ENCODE assay signal across 9 mouse cellular contexts in genomic region chr17:12751218-12751617, GRCm38 (mm10). TPM values are rescaled to one million over a fixed set of nuclear protein-coding genes. Genes with fewer than 3 reads are reported as not detected.
DNase-seq lines count a peak whose midpoint lies in the region; ATAC-seq and TF ChIP-seq lines count a peak whose summit lies in the region.
"Had no signal": no experiment of that assay in that cellular context is flagged by ENCODE, and none has a peak within 500 bp of the region (broad histone marks: within the 10 kb centered on the region; RNA-seq: fewer than 3 reads in every experiment).

No protein-coding gene starts in this region.

- DNase-seq in hindbrain, embryonic 14.5 days (ENCODE audit: low spot score), result no peak
- no peak for DNase-seq in CH12.LX (ENCODE audit: extremely low read depth)
- DNase-seq in embryonic facial prominence, embryonic 10.5 days (ENCODE audit: low spot score), result peak; percentile 72
- no peak for DNase-seq in left cerebral cortex, adult 2 months (ENCODE audit: extremely low spot score in 1 of 2, low spot score in 2 of 2)
- no peak for DNase-seq in layer of hippocampus, adult 8-10 months (ENCODE audit: low spot score in 2 of 2)
- DNase-seq in frontal cortex, adult 2 months (ENCODE audit: extremely low spot score in 1 of 2, low spot score in 1 of 2), result no peak

- H3K79me2 ChIP-seq in CH12.LX (replicated peaks; ENCODE audit: control insufficient read depth, extremely low read depth, insufficient read depth, poor library complexity, severe bottlenecking), result peaks cover 64% of the 10 kb centered on the region

- no peak for TF ChIP-seq EP300 in CH12.LX (IDR thresholded peaks at IDR 0.05; ENCODE audit: low read length)

- intact Hi-C loops in left cerebral cortex, adult 2 months (cut with DNase I), result no loop called here

- H3K4me3 ChIP-seq in hindbrain, embryonic 14.5 days (replicated peaks; ENCODE audit: low read length), result no peak overlapping the region
- no peak overlapping the region for H3K4me3 ChIP-seq in hindbrain, embryonic 12.5 days
- no peak overlapping the region for H3K4me3 ChIP-seq in CH12.LX (replicated peaks in 1 of 3; ENCODE audit: low read depth in 2 of 3, low read length in 2 of 3, poor library complexity in 1 of 3)
- H3K4me3 ChIP-seq in embryonic facial prominence, embryonic 10.5 days, result peak overlapping the region; percentile 8
- H3K4me3 ChIP-seq in limb, embryonic 12.5 days (replicated peaks), result no peak overlapping the region
- no peak overlapping the region for H3K4me3 ChIP-seq in left cerebral cortex, adult 2 months
- H3K4me3 ChIP-seq: neural tube, embryonic 12.5 days had no signal

- in situ Hi-C loops in CH12.LX (cut with MboI; ENCODE audit: low pct_ligation_motif_present, low pct_unique_long_range_greater_than_20kb, low sequenced_read_pairs), result loop anchor here (25.0 kb wide), 1 partner anchor 589 kb away; no protein-coding TSS in a partner anchor

- dilution Hi-C loops in CH12.LX (cut with MboI; ENCODE audit: extremely low pct_ligation_motif_present, extremely low pct_unique_long_range_greater_than_20kb, low sequenced_read_pairs), result no loop called here

- no peak overlapping the region for H3K9ac ChIP-seq in hindbrain, embryonic 14.5 days
- no peak overlapping the region for H3K9ac ChIP-seq in hindbrain, embryonic 12.5 days
- 0 out of 2 replicates have a peak overlapping the region, but pooled peaks have one; percentile 8 for H3K9ac ChIP-seq in CH12.LX (ENCODE audit: insufficient read depth, low read depth)
- no peak overlapping the region for H3K9ac ChIP-seq in limb, embryonic 12.5 days (replicated peaks)
- H3K9ac ChIP-seq: neural tube, embryonic 12.5 days had no signal

- no peak overlapping the region for H3K4me2 ChIP-seq in hindbrain, embryonic 14.5 days (replicated peaks)
- H3K4me2 ChIP-seq in hindbrain, embryonic 12.5 days (replicated peaks), result no peak overlapping the region
- peak overlapping the region; percentile 39; the same call in 1 of the 2 replicates for H3K4me2 ChIP-seq in CH12.LX (ENCODE audit: insufficient read depth, low read depth, poor library complexity, severe bottlenecking)
- peak overlapping the region; percentile 40 for H3K4me2 ChIP-seq in limb, embryonic 12.5 days
- H3K4me2 ChIP-seq: neural tube, embryonic 12.5 days had no signal

- no peaks in the 10 kb centered on the region; the same call in 1 of the 2 replicates for H3K36me3 ChIP-seq in hindbrain, embryonic 14.5 days (replicated peaks; ENCODE audit: control insufficient read depth, insufficient read depth)
- H3K36me3 ChIP-seq in hindbrain, embryonic 12.5 days, result peaks cover 4% of the 10 kb centered on the region
- peaks cover 12 to 41% of the 10 kb centered on the region in 2 experiments for H3K36me3 ChIP-seq in CH12.LX (replicated peaks in 1 of 2; ENCODE audit: control insufficient read depth in 1 of 2, insufficient read depth in 1 of 2, low read length in 1 of 2)
- H3K36me3 ChIP-seq in embryonic facial prominence, embryonic 10.5 days (replicated peaks), result peaks cover 31% of the 10 kb centered on the region
- peaks cover 39% of the 10 kb centered on the region for H3K36me3 ChIP-seq in limb, embryonic 12.5 days

- H3K27ac ChIP-seq in hindbrain, embryonic 14.5 days, result 0 out of 2 replicates have a peak overlapping the region, but pooled peaks have one; percentile 26
- H3K27ac ChIP-seq in hindbrain, embryonic 12.5 days, result no peak overlapping the region
- H3K27ac ChIP-seq in CH12.LX (ENCODE audit: insufficient read depth, low read depth), result peak overlapping the region; percentile 9
- H3K27ac ChIP-seq in embryonic facial prominence, embryonic 10.5 days (replicated peaks), result peak overlapping the region; percentile 70
- peak overlapping the region; percentile 86 for H3K27ac ChIP-seq in limb, embryonic 12.5 days
- H3K27ac ChIP-seq in left cerebral cortex, adult 2 months, result no peak overlapping the region
- H3K27ac ChIP-seq: neural tube, embryonic 12.5 days had no signal

- no peak for TF ChIP-seq POLR2A in CH12.LX (IDR thresholded peaks at IDR 0.05; ENCODE audit: low read depth, low read length)

- WGBS in hindbrain, embryonic 14.5 days, result 49% methylated on average over 4 of the region's 4 CpGs
- 48% methylated on average over 4 of the region's 4 CpGs for WGBS in hindbrain, embryonic 12.5 days
- 29% methylated on average over 4 of the region's 4 CpGs for WGBS in embryonic facial prominence, embryonic 10.5 days
- whole genome bisulfite sequencing in limb, embryonic 12.5 days, result 8% methylated on average over 4 of the region's 4 CpGs

- no peaks in the 10 kb centered on the region for H3K9me3 ChIP-seq in hindbrain, embryonic 14.5 days (ENCODE audit: control insufficient read depth, low read length)
- H3K9me3 ChIP-seq in hindbrain, embryonic 12.5 days (replicated peaks), result no peaks in the 10 kb centered on the region
- no peaks in the 10 kb centered on the region for H3K9me3 ChIP-seq in CH12.LX (replicated peaks; ENCODE audit: low read length)
- no peaks in the 10 kb centered on the region for H3K9me3 ChIP-seq in embryonic facial prominence, embryonic 10.5 days
- H3K9me3 ChIP-seq in limb, embryonic 12.5 days, result no peaks in the 10 kb centered on the region
- H3K9me3 ChIP-seq: neural tube, embryonic 12.5 days had no signal

- 0 out of 2 replicates have a peak, but pooled peaks have one; percentile 33 for ATAC-seq in hindbrain, embryonic 14.5 days (ENCODE audit: low FRiP score)
- no peak for ATAC-seq in hindbrain, embryonic 12.5 days (ENCODE audit: low FRiP score)
- ATAC-seq in limb, embryonic 12.5 days (ENCODE audit: insufficient number of reproducible peaks, insufficient read depth, low FRiP score, low TSS enrichment, low read depth), result peak; percentile 89

- TF ChIP-seq RAD21 in CH12.LX (IDR thresholded peaks at IDR 0.05; ENCODE audit: low read depth, low read length), result no peak

- H3K27me3 ChIP-seq in hindbrain, embryonic 14.5 days (ENCODE audit: control insufficient read depth, insufficient read depth, low read length), result no peaks in the 10 kb centered on the region
- no peaks in the 10 kb centered on the region for H3K27me3 ChIP-seq in hindbrain, embryonic 12.5 days
- no peaks in the 10 kb centered on the region for H3K27me3 ChIP-seq in CH12.LX (replicated peaks)
- no peaks in the 10 kb centered on the region for H3K27me3 ChIP-seq in embryonic facial prominence, embryonic 10.5 days (replicated peaks; ENCODE audit: low read depth, poor library complexity, severe bottlenecking)
- H3K27me3 ChIP-seq in limb, embryonic 12.5 days, result no peaks in the 10 kb centered on the region
- H3K27me3 ChIP-seq: neural tube, embryonic 12.5 days had no signal

- H3K4me1 ChIP-seq in hindbrain, embryonic 14.5 days (replicated peaks; ENCODE audit: control insufficient read depth, insufficient read depth, low read length), result peaks cover 16% of the 10 kb centered on the region
- H3K4me1 ChIP-seq in hindbrain, embryonic 12.5 days, result peaks cover 39% of the 10 kb centered on the region
- peaks cover 43 to 95% of the 10 kb centered on the region in 2 experiments for H3K4me1 ChIP-seq in CH12.LX (ENCODE audit: control insufficient read depth in 1 of 2, insufficient read depth in 2 of 2)
- peaks cover 80% of the 10 kb centered on the region for H3K4me1 ChIP-seq in embryonic facial prominence, embryonic 10.5 days
- H3K4me1 ChIP-seq in limb, embryonic 12.5 days (replicated peaks), result peaks cover 75% of the 10 kb centered on the region

- TF ChIP-seq CTCF in CH12.LX (conservative IDR thresholded peaks at IDR 0.05 in 1 of 2, IDR thresholded peaks at IDR 0.05 in 1 of 2; ENCODE audit: low read depth in 2 of 2, low read length in 2 of 2), result no peak
- TF ChIP-seq CTCF in left cerebral cortex, adult 2 months (IDR thresholded peaks at IDR 0.05), result no peak

TF ChIP-seq in CH12.LX, 34 proteins besides CTCF, POLR2A, EP300 and RAD21:
- TF ChIP-seq MXI1 (IDR thresholded peaks at IDR 0.05; ENCODE audit: low read depth, low read length) (0 out of 2 replicates have a peak, but pooled peaks have one; percentile 6), CHD1 (IDR thresholded peaks at IDR 0.05; ENCODE audit: low read depth, low read length) (peak; percentile 86; the same call in 1 of the 2 replicates), JUN (IDR thresholded peaks at IDR 0.05; ENCODE audit: insufficient read depth, low read depth, low read length) (no peak)

RNA-seq across cellular contexts. Expression of gene Igf2r, which starts 18.2 kb away (rescaled TPM):
- polyA plus RNA-seq in hindbrain, embryonic 14.5 days (2014; fragmentation: Nextera tagmentation; extraction: Ambion mirVana), result 13.1 and 14.9 TPM in 2 replicates
- 27.5 and 30.4 TPM in 2 replicates for polyA plus RNA-seq in hindbrain, embryonic 12.5 days (2016; fragmentation: Nextera tagmentation; extraction: Ambion mirVana)
- total RNA-seq in CH12.LX (2012; rRNA removed) (57.5 and 61.8 TPM in 2 replicates), CH12.LX (2014; rRNA removed) (25.6 and 27.8 TPM in 2 replicates)
- polyA plus RNA-seq in CH12.LX (2012; ENCODE audit: insufficient read length, low read depth), result 32.3 and 34.6 TPM in 2 replicates
- polyA plus RNA-seq in embryonic facial prominence, embryonic 10.5 days (2016; fragmentation: Nextera tagmentation; extraction: Ambion mirVana), result 25.9 and 27.2 TPM in 2 replicates
- 43.1 and 48.1 TPM in 2 replicates for polyA plus RNA-seq in limb, embryonic 12.5 days (2016; fragmentation: Nextera tagmentation; extraction: Ambion mirVana)
- total RNA-seq in left cerebral cortex, adult 2 months (2021), result 10 to 100 TPM; 29.1 to 29.3 TPM
- 10 to 100 TPM; 26.5 to 31.7 (median 27.7) TPM for total RNA-seq in layer of hippocampus, adult 8-10 months (2022)
- 12.7 and 14.8 TPM in 2 replicates for polyA plus RNA-seq in frontal cortex, adult 2 months (2012; rRNA removed)

Comparison
In these comparisons a context has a peak if more than half of its experiments do, and no peak if none do; other contexts are left out.
1. H3K27ac ChIP-seq: peak in hindbrain, embryonic 14.5 days (single experiment), CH12.LX (single experiment), embryonic facial prominence, embryonic 10.5 days (single experiment) and limb, embryonic 12.5 days (single experiment); none in hindbrain, embryonic 12.5 days (single experiment) and left cerebral cortex, adult 2 months (single experiment).
2. H3K4me2 ChIP-seq: peak in CH12.LX (single experiment) and limb, embryonic 12.5 days (single experiment); none in hindbrain, embryonic 14.5 days (single experiment) and hindbrain, embryonic 12.5 days (single experiment).